13 mouse cellular contexts compared by ENCODE assay signal in genomic region chr2:159250993-159251665, GRCm38 (mm10).
"Had no signal": no experiment of that assay in that cellular context is flagged by ENCODE, and none has a peak within 500 bp of the region (broad histone marks: within the 10 kb centered on the region; RNA-seq: fewer than 3 reads in every experiment).

No protein-coding gene starts in this region.

- H3K27me3 ChIP-seq: limb, embryonic 13.5 days; midbrain, embryonic 13.5 days; neural tube, embryonic 13.5 days had no signal

- DNase-seq: lung, adult 18-20 months; retina, postnatal 1 day; right cerebral cortex, postnatal 4 days; spleen, adult 18-20 months; thymus, adult 18-20 months; thymus, postnatal 14 days had no signal

- H3K27ac ChIP-seq: layer of hippocampus, adult 2 months; limb, embryonic 13.5 days; liver, embryonic 14.5 days; midbrain, embryonic 13.5 days; neural tube, embryonic 13.5 days had no signal

- H3K4me1 ChIP-seq: midbrain, embryonic 13.5 days; neural tube, embryonic 13.5 days had no signal

- H3K9me3 ChIP-seq: limb, embryonic 13.5 days; midbrain, embryonic 13.5 days; neural tube, embryonic 13.5 days had no signal

- H3K4me2 ChIP-seq: limb, embryonic 13.5 days; midbrain, embryonic 13.5 days; neural tube, embryonic 13.5 days had no signal

- H3K36me3 ChIP-seq: limb, embryonic 13.5 days; midbrain, embryonic 13.5 days; neural tube, embryonic 13.5 days had no signal

- ATAC-seq: inflammation-experienced regulatory T-cells, adult 6 months; intestine, postnatal 0 days; midbrain, embryonic 13.5 days had no signal

- H3K9ac ChIP-seq: limb, embryonic 13.5 days; liver, embryonic 14.5 days; midbrain, embryonic 13.5 days; neural tube, embryonic 13.5 days had no signal

- H3K4me3 ChIP-seq: layer of hippocampus, adult 2 months; limb, embryonic 13.5 days; midbrain, embryonic 13.5 days; neural tube, embryonic 13.5 days had no signal
